Mouse (Mus musculus): ENCODE measurements around the gene Cdk5rap2.

GRCm38 (mm10) chr4:70412126-70412525 is 1.9 kb upstream of the Cdk5rap2 start:
- TF ChIP-seq CTCF (IDR thresholded peaks at IDR 0.05; ENCODE audit: extremely low read depth, insufficient read depth, insufficient read length, insufficient replicate concordance) (no peak), POLR2A (IDR thresholded peaks at IDR 0.05; ENCODE audit: low read depth, low read length) (no peak)
